Mouse (Mus musculus) limb, embryonic 10.5 days (tissue): ENCODE data around the gene Zfp362. TPM values are rescaled to one million over a fixed set of nuclear protein-coding genes. Genes with fewer than 3 reads are reported as not detected.
A peak's percentile ranks its signal among the peaks of the same experiment; 100 is the strongest.

Experiments used
- DNase-seq: peaks from one replicate; pipeline ENCODE4 v3.0.0-alpha.2; 2017; ENCODE audit warnings: low spot score
- H3K27ac ChIP-seq: fragments of 300-500 bp; sonication (generic); 2 replicates; pipeline ENCODE4 v1.5.1; 2016; ENCODE audit warnings: mild to moderate bottlenecking
- H3K27me3 ChIP-seq: fragments of 300-500 bp; sonication (generic); 2 replicates; pipeline ENCODE4 v1.6.1; 2016; ENCODE audit warnings: low read depth, mild to moderate bottlenecking; ENCODE audit not compliant: poor library complexity, severe bottlenecking
- H3K36me3 ChIP-seq: fragments of 300-500 bp; sonication (generic); 2 replicates; pipeline ENCODE4 v1.6.1; 2016; ENCODE audit warnings: mild to moderate bottlenecking, moderate library complexity
- H3K4me1 ChIP-seq: fragments of 300-500 bp; sonication (generic); 2 replicates; pipeline ENCODE4 v1.6.1; 2016
- H3K4me3 ChIP-seq: fragments of 300-500 bp; sonication (generic); 2 replicates; pipeline ENCODE4 v1.5.1; 2016; ENCODE audit warnings: mild to moderate bottlenecking, moderate library complexity
- H3K9me3 ChIP-seq: fragments of 300-500 bp; sonication (generic); replicated peaks from 2 replicates; pipeline ENCODE4 v1.6.1; 2016; ENCODE audit warnings: mild to moderate bottlenecking
- WGBS: fragments of 180-500 bp; shearing (Covaris S2); methylation state at CpG from one replicate; pipeline ENCODE4 v1.1.7; 2016; 5-methylcytosine and 5-hydroxymethylcytosine counted together
- polyA plus RNA-seq: library from polyadenylated mRNA; unstranded; fragments of >200 nt; fragmentation: Nextera tagmentation; extraction: Ambion mirVana; gene quantifications from 2 replicates; pipeline ENCODE4 v1.2.1, GENCODE M21; 2016

Gene Zfp362
- polyA plus RNA-seq, 1 experiment from 2014 or later: 48.6 TPM

GRCm38 (mm10) chr4:128745160-128745559 is 60.7 kb downstream of the Zfp362 start:
- 95% methylated on average over 8 of the region's 8 CpGs for WGBS
- no peak overlapping the region for H3K4me3 ChIP-seq
- H3K27ac ChIP-seq: no peak overlapping the region
- H3K9me3 ChIP-seq: no peaks in the 10 kb centered on the region
- no peak for DNase-seq
- H3K27me3 ChIP-seq: no peaks in the 10 kb centered on the region
- H3K4me1 ChIP-seq: peaks cover 11% of the 10 kb centered on the region
- H3K36me3 ChIP-seq: peaks cover 92% of the 10 kb centered on the region

DNA sequence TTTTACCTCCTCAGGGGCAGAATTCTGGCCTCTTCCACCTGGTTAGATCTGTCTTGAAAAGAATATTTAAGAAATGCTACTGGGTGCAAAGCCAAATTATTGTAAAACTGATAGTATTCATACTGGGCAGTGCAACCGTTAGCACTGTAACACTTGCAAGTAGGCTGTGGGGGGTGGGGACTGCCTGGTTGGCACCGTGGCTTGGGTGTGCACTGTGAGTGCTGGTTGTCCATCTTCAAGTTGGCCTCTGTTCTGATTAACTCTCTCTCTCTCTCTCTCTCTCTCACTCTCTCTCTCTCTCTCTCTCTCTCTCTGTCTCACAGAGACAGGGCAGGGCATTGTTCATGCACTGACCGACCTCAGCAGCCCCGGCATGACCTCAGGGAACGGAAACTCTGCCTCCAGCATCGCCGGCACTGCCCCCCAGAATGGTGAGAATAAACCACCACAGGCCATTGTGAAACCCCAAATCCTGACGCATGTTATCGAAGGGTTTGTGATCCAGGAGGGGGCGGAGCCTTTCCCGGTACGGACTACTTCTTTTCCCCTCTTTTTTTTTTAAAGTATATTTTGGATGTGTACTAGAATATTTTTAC is 62.7 kb downstream of the Zfp362 start:
- WGBS: 89% methylated on average over 12 of the region's 12 CpGs
- no peak overlapping the region for H3K27ac ChIP-seq
- no peak overlapping the region for H3K4me3 ChIP-seq
- no peaks in the 10 kb centered on the region for H3K9me3 ChIP-seq
- peaks cover 11% of the 10 kb centered on the region for H3K4me1 ChIP-seq
- peaks cover 81% of the 10 kb centered on the region for H3K36me3 ChIP-seq
- no peak for DNase-seq
- H3K27me3 ChIP-seq: no peaks in the 10 kb centered on the region

DNA sequence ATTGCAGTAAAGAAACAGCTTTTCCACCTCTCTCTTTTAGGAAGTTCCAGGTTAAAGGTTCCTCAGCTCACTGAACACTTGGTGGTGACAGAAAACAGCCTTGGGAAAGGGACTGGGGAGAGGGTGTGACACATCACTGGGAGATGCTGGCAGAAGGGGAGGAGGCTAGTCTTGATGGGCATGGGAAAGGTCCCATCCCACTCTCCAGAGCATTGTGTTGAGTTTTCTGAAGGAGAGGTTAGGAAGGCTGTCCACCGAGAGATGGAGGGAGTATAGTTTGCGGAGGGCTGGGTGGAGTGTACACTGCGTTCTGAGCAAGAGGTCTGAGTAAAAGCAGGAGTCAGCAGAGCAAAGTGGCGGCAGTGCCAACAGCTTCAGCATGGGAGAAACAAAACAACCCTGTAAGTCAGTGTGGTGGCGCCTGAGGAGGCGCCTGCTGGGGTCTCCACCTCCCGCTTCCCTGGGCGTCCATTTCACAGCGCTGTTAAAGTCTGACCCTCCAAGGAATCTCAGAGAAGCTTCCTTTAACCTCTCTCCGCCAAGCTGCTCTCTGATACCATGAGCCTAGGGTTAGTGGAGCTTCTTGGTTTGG is 63.4 kb downstream of the Zfp362 start:
- H3K4me1 ChIP-seq: peaks cover 15% of the 10 kb centered on the region
- H3K9me3 ChIP-seq: no peaks in the 10 kb centered on the region
- no peaks in the 10 kb centered on the region for H3K27me3 ChIP-seq
- WGBS: 71% methylated on average over 10 of the region's 10 CpGs
- no peak overlapping the region for H3K27ac ChIP-seq
- DNase-seq: no peak
- H3K4me3 ChIP-seq: no peak overlapping the region
- H3K36me3 ChIP-seq: peaks cover 80% of the 10 kb centered on the region

GRCm38 (mm10) chr4:128741906-128742305 is 63.9 kb downstream of the Zfp362 start:
- H3K27me3 ChIP-seq: no peaks in the 10 kb centered on the region
- no peak for DNase-seq
- no peak overlapping the region for H3K4me3 ChIP-seq
- H3K27ac ChIP-seq: no peak overlapping the region
- WGBS: 73% methylated on average over 5 of the region's 5 CpGs
- H3K9me3 ChIP-seq: no peaks in the 10 kb centered on the region
- peaks cover 80% of the 10 kb centered on the region for H3K36me3 ChIP-seq
- H3K4me1 ChIP-seq: peaks cover 21% of the 10 kb centered on the region

DNA sequence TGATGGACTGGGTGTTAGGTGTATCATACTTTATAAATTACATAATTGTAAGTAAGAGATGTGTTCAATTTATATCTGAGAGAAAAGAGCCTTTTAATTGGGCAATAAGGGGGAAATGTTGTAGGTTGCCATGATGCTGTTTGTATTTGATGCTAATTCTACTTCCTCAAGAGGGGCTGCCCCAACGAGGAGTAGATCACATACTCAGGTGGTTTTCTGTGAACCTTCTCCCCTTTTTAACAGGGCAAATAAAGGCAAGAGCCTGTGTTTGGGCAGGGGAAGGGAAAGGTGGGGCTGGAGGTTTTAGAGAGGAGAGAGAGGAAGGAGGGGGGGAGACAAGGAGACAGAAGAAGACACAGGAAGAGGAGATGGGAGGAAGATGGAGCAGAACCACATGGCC is 65.0 kb downstream of the Zfp362 start:
- no peaks in the 10 kb centered on the region for H3K27me3 ChIP-seq
- no peak overlapping the region for H3K27ac ChIP-seq
- no peak for DNase-seq
- WGBS: 82% methylated on average over 1 of the region's 1 CpGs
- no peak overlapping the region for H3K4me3 ChIP-seq
- H3K4me1 ChIP-seq: peaks cover 31% of the 10 kb centered on the region
- no peaks in the 10 kb centered on the region for H3K9me3 ChIP-seq
- H3K36me3 ChIP-seq: peaks cover 80% of the 10 kb centered on the region

- H3K4me1 ChIP-seq: peaks cover 60% of the 10 kb centered on the region
- H3K27ac ChIP-seq: peak overlapping the region; percentile 59
- no peaks in the 10 kb centered on the region for H3K9me3 ChIP-seq
- no peak for DNase-seq
- WGBS: 88% methylated on average over 14 of the region's 14 CpGs
- no peak overlapping the region for H3K4me3 ChIP-seq
- no peaks in the 10 kb centered on the region for H3K27me3 ChIP-seq
- peaks cover 80% of the 10 kb centered on the region for H3K36me3 ChIP-seq
Measured at GRCm38 (mm10) chr4:128737825-128738610, 67.8 kb downstream of the Zfp362 start.

GRCm38 (mm10) chr4:128737137-128737589 is 68.7 kb downstream of the Zfp362 start:
- H3K27ac ChIP-seq: peak overlapping the region; percentile 70; the same call in 1 of the 2 replicates
- peaks cover 58% of the 10 kb centered on the region for H3K4me1 ChIP-seq
- no peak for DNase-seq
- WGBS: 68% methylated on average over 6 of the region's 6 CpGs
- no peaks in the 10 kb centered on the region for H3K27me3 ChIP-seq
- peaks cover 74% of the 10 kb centered on the region for H3K36me3 ChIP-seq
- no peaks in the 10 kb centered on the region for H3K9me3 ChIP-seq
- no peak overlapping the region for H3K4me3 ChIP-seq

- peaks cover 65% of the 10 kb centered on the region for H3K4me1 ChIP-seq
- no peaks in the 10 kb centered on the region for H3K27me3 ChIP-seq
- no peak overlapping the region for H3K27ac ChIP-seq
- H3K9me3 ChIP-seq: no peaks in the 10 kb centered on the region
- DNase-seq: no peak
- H3K36me3 ChIP-seq: peaks cover 77% of the 10 kb centered on the region
- WGBS: 87% methylated on average over 18 of the region's 18 CpGs
- no peak overlapping the region for H3K4me3 ChIP-seq
Measured at GRCm38 (mm10) chr4:128734721-128735671, 70.8 kb downstream of the Zfp362 start.

DNA sequence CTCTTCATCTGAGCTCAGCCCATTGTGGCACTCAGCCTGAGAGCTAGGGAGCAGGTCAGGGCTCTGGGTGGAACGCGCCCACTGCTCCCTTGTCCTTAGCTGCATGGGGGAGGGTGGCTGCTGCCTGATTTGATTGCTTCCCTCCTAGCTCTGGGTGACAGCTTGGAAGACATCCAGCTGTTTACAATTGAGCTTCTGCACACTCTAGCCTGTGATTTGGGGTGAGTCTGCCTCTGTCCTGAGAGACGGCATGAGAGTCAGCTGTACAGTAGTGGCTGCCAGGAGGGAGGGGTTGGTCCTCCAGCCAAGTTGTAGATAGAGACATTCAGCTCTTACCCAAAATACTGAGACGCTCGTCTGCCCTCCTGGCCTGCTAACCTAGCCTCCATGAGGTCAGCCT is 71.6 kb downstream of the Zfp362 start:
- no peak overlapping the region; the same call in 1 of the 2 replicates for H3K27ac ChIP-seq
- no peaks in the 10 kb centered on the region for H3K9me3 ChIP-seq
- H3K27me3 ChIP-seq: no peaks in the 10 kb centered on the region
- no peak for DNase-seq
- WGBS: 65% methylated on average over 5 of the region's 5 CpGs
- H3K36me3 ChIP-seq: peaks cover 82% of the 10 kb centered on the region
- H3K4me3 ChIP-seq: no peak overlapping the region
- peaks cover 73% of the 10 kb centered on the region for H3K4me1 ChIP-seq

DNA sequence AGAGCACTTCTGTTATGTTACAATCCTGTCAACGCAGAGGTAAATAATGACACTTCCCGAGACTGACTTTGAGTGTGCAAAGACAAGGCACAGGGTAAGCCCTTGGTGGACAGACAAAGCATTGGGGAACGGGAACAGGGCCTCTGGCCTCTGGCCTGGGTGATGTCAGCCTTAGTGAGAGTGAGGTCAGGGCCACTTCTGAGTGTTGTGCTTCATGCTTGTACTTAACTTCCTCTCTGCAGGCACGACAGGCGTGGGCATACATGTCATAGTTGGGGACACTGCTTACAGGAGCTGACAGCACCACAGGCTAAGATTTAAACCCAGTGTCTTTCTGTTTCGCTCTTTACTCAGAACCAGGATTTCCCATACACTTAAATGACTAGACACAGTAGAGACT is 72.3 kb downstream of the Zfp362 start:
- Histone ChIP-seq H3K9me3 (no peaks in the 10 kb centered on the region), H3K4me3 (no peak overlapping the region), H3K36me3 (peaks cover 85% of the 10 kb centered on the region), H3K27me3 (no peaks in the 10 kb centered on the region), H3K27ac (no peak overlapping the region), H3K4me1 (peaks cover 80% of the 10 kb centered on the region)
- no peak for DNase-seq
- WGBS: 70% methylated on average over 6 of the region's 6 CpGs

GRCm38 (mm10) chr4:128732794-128733193 is 73.1 kb downstream of the Zfp362 start:
- H3K36me3 ChIP-seq: peaks cover 78% of the 10 kb centered on the region
- DNase-seq: no peak

GRCm38 (mm10) chr4:128730271-128730670 is 75.6 kb downstream of the Zfp362 start:
- 90% methylated on average over 6 of the region's 6 CpGs for WGBS
- DNase-seq: no peak
- peaks cover 76% of the 10 kb centered on the region for H3K4me1 ChIP-seq
- no peaks in the 10 kb centered on the region for H3K9me3 ChIP-seq
- peaks cover 53% of the 10 kb centered on the region for H3K36me3 ChIP-seq
- no peak overlapping the region for H3K27ac ChIP-seq
- H3K27me3 ChIP-seq: peaks cover 9% of the 10 kb centered on the region
- H3K4me3 ChIP-seq: peak overlapping the region; percentile 93

More at GRCm38 (mm10) chr4:128732794-128733193, 73.1 kb downstream of the Zfp362 start:
- Histone ChIP-seq H3K27me3 (no peaks in the 10 kb centered on the region), H3K9me3 (no peaks in the 10 kb centered on the region), H3K4me3 (no peak overlapping the region), H3K27ac (no peak overlapping the region), H3K4me1 (peaks cover 82% of the 10 kb centered on the region)
- WGBS: 78% methylated on average over 5 of the region's 5 CpGs
